Mouse (Mus musculus): ENCODE data around the gene Catsper1. TPM values are rescaled to one million over a fixed set of nuclear protein-coding genes. Genes with fewer than 3 reads are reported as not detected.

The Catsper1 gene
- total and polyA plus RNA-seq, 2 experiments = not detected

DNA sequence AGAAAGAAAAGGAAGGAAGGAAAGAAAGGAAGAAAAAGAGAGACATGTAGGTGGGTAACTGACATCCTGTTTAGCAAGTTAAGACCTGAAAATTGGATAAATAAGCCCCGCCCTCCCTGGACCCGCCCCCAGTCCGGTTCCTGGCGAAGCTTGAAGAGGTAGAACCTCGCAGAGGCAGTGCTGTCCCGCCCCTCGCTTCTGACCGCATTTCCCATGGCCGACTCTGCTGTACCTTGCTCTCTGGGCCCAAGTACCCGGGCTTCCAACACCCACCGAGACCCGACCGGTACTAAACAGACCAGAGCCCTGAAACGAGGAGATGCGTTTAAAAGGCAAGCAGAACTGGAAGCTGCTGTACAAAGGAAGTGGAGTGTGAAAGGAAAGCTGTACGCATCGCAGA, 11.7 kb upstream of the Catsper1 start:
- no peaks in the 10 kb centered on the region for H3K27me3 ChIP-seq (ENCODE audit: control insufficient read depth, insufficient read depth, low read length)
- no peak overlapping the region for H3K27ac ChIP-seq (replicated peaks; ENCODE audit: insufficient read depth, low read depth, low read length)
- H3K4me1 ChIP-seq (ENCODE audit: control insufficient read depth, insufficient read depth, low read length) = no peaks in the 10 kb centered on the region
- no peak for DNase-seq (ENCODE audit: extremely low read depth, low read depth, low spot score)
- H3K4me3 ChIP-seq (ENCODE audit: insufficient read depth, low read depth, low read length) = no peak overlapping the region
- H3K9ac ChIP-seq (ENCODE audit: low read depth, low read length) = no peak overlapping the region
- H3K36me3 ChIP-seq (ENCODE audit: control insufficient read depth, insufficient read depth, low read length) = no peaks in the 10 kb centered on the region
- no peak for TF ChIP-seq POLR2A (IDR thresholded peaks at IDR 0.05; ENCODE audit: extremely low read depth, insufficient read depth, low read length)
- no peak for TF ChIP-seq CTCF (IDR thresholded peaks at IDR 0.05; ENCODE audit: low read depth, low read length)
- WGBS = 40% methylated on average over 17 of the region's 17 CpGs
- no peaks in the 10 kb centered on the region for H3K79me2 ChIP-seq (ENCODE audit: control insufficient read depth, insufficient read depth, low read length)

DNA sequence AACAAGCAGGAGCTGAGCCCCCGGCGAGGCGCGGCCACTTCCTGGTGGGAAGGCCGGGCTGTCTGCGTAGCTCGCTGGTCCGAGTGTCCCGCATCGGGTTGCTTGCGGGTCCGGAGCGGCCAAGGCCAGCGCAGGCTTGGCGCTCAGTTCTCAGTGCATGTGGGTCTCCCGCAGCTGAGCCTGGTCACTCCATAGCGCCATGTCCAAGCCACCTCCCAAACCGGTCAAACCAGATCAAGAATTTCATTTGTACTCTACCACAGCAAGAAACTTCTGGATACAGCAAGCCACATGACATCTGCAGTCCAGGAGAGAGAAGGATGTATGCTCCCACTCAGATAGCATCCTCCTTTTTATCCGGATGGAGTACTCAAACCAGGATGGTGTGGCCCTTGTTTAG, 7.6 kb upstream of the Catsper1 start:
- Histone ChIP-seq H3K27me3 (ENCODE audit: control insufficient read depth, insufficient read depth, low read length) (no peaks in the 10 kb centered on the region), H3K36me3 (ENCODE audit: control insufficient read depth, insufficient read depth, low read length) (no peaks in the 10 kb centered on the region), H3K4me3 (ENCODE audit: insufficient read depth, low read depth, low read length) (no peak overlapping the region), H3K27ac (replicated peaks; ENCODE audit: insufficient read depth, low read depth, low read length) (no peak overlapping the region), H3K79me2 (ENCODE audit: control insufficient read depth, insufficient read depth, low read length) (no peaks in the 10 kb centered on the region), H3K4me1 (ENCODE audit: control insufficient read depth, insufficient read depth, low read length) (no peaks in the 10 kb centered on the region), H3K9ac (ENCODE audit: low read depth, low read length) (no peak overlapping the region)
- DNase-seq (ENCODE audit: extremely low read depth, low read depth, low spot score) = no peak
- no peak for TF ChIP-seq POLR2A (IDR thresholded peaks at IDR 0.05; ENCODE audit: extremely low read depth, insufficient read depth, low read length)
- TF ChIP-seq CTCF (IDR thresholded peaks at IDR 0.05; ENCODE audit: low read depth, low read length) = no peak
- WGBS = 80% methylated on average over 19 of the region's 19 CpGs

DNA sequence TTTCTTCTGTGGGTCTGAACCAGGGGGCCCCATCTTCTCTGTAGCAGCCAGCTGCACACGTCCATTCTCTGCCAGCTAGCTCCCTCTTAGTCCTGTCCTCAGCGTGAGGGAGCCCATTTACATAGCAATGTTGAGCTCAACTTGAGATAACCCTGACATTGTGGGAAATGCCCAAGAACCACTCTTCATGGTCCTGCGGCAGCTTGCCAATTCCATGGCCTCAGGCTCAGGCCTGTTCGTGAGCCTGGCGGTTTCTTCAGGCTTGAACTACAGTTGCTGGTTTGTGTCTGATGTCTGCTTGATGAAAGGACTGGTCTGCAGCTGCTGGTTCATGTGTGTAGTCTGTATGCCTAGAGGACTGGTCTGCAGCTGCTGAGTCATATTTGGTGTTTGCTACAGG, 800 bp upstream of the Catsper1 start:
- Histone ChIP-seq H3K4me1 (ENCODE audit: control insufficient read depth, insufficient read depth, low read length) (no peaks in the 10 kb centered on the region), H3K4me3 (ENCODE audit: insufficient read depth, low read depth, low read length) (no peak overlapping the region), H3K27ac (replicated peaks; ENCODE audit: insufficient read depth, low read depth, low read length) (no peak overlapping the region), H3K36me3 (ENCODE audit: control insufficient read depth, insufficient read depth, low read length) (no peaks in the 10 kb centered on the region), H3K79me2 (ENCODE audit: control insufficient read depth, insufficient read depth, low read length) (no peaks in the 10 kb centered on the region), H3K27me3 (ENCODE audit: control insufficient read depth, insufficient read depth, low read length) (no peaks in the 10 kb centered on the region), H3K9ac (ENCODE audit: low read depth, low read length) (no peak overlapping the region)
- WGBS = 80% methylated on average over 5 of the region's 5 CpGs
- DNase-seq (ENCODE audit: extremely low read depth, low read depth, low spot score) = no peak
- TF ChIP-seq CTCF (IDR thresholded peaks at IDR 0.05; ENCODE audit: low read depth, low read length) = no peak
- TF ChIP-seq POLR2A (IDR thresholded peaks at IDR 0.05; ENCODE audit: extremely low read depth, insufficient read depth, low read length) = no peak

DNA sequence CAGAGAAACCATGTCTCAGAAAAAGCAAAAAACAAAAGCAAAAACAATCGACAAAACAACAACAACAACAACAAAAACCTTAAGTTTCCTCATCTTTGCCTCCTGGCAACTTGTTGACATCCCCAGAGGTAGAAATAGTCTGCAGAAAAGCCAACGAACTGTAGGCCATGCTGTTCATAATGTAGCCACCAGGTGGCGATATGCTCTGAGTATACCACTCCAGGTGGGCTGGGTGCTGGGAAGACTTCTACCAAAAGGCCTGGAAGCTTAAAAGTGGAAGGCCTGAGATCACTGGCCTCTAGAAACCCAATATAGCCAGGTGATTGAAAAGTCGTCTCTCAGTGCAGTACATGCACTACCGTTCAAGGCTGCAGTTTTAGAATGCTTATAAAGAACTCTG, 2.4 kb downstream of the Catsper1 start:
- H3K27me3 ChIP-seq (ENCODE audit: control insufficient read depth, insufficient read depth, low read length) = no peaks in the 10 kb centered on the region
- H3K79me2 ChIP-seq (ENCODE audit: control insufficient read depth, insufficient read depth, low read length) = no peaks in the 10 kb centered on the region
- no peak overlapping the region for H3K27ac ChIP-seq (replicated peaks; ENCODE audit: insufficient read depth, low read depth, low read length)
- TF ChIP-seq CTCF (IDR thresholded peaks at IDR 0.05; ENCODE audit: low read depth, low read length) (peak; percentile 70), POLR2A (IDR thresholded peaks at IDR 0.05; ENCODE audit: extremely low read depth, insufficient read depth, low read length) (no peak)
- H3K4me1 ChIP-seq (ENCODE audit: control insufficient read depth, insufficient read depth, low read length) = no peaks in the 10 kb centered on the region
- no peak overlapping the region for H3K4me3 ChIP-seq (ENCODE audit: insufficient read depth, low read depth, low read length)
- 23% methylated on average over 5 of the region's 5 CpGs for WGBS
- H3K36me3 ChIP-seq (ENCODE audit: control insufficient read depth, insufficient read depth, low read length) = no peaks in the 10 kb centered on the region
- no peak overlapping the region for H3K9ac ChIP-seq (ENCODE audit: low read depth, low read length)
- peak; percentile 52 for DNase-seq (ENCODE audit: extremely low read depth, low read depth, low spot score)

DNA sequence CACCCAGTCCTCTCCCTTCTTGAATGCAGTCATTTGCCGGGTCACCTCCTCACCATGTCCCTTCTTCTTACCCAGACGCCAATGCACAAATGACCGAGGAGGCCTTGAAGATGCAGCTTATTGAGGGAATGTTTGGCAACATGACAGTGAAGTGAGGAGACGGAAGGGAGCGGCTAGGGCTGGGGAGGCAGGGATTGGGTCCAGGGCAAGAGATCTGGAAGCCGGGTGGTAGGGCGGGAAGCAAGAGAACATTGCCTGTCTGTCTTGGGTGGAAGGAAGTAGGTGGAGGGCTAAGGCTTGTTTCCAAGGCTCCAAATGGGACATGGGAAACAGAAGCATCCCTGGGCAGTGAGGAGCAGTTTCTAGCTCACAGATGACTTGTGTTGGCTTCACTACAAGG, 5.8 kb downstream of the Catsper1 start:
- TF ChIP-seq CTCF (IDR thresholded peaks at IDR 0.05; ENCODE audit: low read depth, low read length) = no peak
- H3K9ac ChIP-seq (ENCODE audit: low read depth, low read length) = no peak overlapping the region
- DNase-seq (ENCODE audit: extremely low read depth, low read depth, low spot score) = no peak
- H3K79me2 ChIP-seq (ENCODE audit: control insufficient read depth, insufficient read depth, low read length) = no peaks in the 10 kb centered on the region
- no peak overlapping the region for H3K4me3 ChIP-seq (ENCODE audit: insufficient read depth, low read depth, low read length)
- no peaks in the 10 kb centered on the region for H3K36me3 ChIP-seq (ENCODE audit: control insufficient read depth, insufficient read depth, low read length)
- no peaks in the 10 kb centered on the region for H3K27me3 ChIP-seq (ENCODE audit: control insufficient read depth, insufficient read depth, low read length)
- no peaks in the 10 kb centered on the region for H3K4me1 ChIP-seq (ENCODE audit: control insufficient read depth, insufficient read depth, low read length)
- H3K27ac ChIP-seq (replicated peaks; ENCODE audit: insufficient read depth, low read depth, low read length) = no peak overlapping the region
- 90% methylated on average over 7 of the region's 7 CpGs for WGBS

DNA sequence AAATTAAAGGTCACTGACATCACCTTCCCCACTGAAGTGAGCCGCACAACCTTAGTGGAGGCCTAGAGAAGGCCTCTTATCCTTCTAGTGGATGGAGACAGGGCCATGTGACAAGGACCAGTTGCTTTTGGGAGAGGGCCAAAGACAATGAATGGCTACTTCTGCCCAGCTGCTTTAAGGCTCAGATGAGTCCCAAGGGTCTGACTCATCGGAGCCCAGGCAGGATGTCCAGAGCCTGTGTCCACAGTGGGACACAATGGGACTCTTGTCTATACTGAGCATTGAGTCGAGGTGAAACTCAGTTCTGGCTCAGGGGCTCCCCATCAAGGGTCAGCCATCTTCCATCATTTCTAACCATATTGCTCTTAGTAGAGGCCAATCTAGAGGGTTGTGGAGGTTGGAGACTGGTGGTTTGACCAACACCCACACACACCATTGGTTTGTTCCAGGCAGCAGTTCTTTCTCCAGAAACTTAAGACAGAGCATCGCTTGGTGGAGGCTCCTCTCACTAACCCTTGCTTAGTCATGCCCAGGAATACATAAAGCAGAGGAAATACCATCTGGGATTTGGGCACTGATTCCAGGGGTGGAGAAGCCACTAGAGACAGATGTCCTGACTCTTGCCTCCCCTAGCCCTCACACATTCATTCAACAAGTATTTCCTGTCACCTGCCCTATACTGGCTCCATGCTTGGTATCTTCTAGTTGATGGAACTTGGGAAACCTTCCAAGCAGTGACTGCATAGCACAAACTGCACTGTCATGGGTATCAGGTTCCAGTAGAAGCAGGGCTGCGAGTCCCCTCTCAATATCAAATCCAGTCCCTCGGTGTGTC, 10.0 kb downstream of the Catsper1 start:
- H3K27ac ChIP-seq (replicated peaks; ENCODE audit: insufficient read depth, low read depth, low read length) = no peak overlapping the region
- H3K79me2 ChIP-seq (ENCODE audit: control insufficient read depth, insufficient read depth, low read length) = no peaks in the 10 kb centered on the region
- H3K4me1 ChIP-seq (ENCODE audit: control insufficient read depth, insufficient read depth, low read length) = peaks cover 3% of the 10 kb centered on the region; the same call in 1 of the 2 replicates
- no peak overlapping the region for H3K9ac ChIP-seq (ENCODE audit: low read depth, low read length)
- no peak overlapping the region for H3K4me3 ChIP-seq (ENCODE audit: insufficient read depth, low read depth, low read length)
- no peaks in the 10 kb centered on the region for H3K36me3 ChIP-seq (ENCODE audit: control insufficient read depth, insufficient read depth, low read length)
- H3K27me3 ChIP-seq (ENCODE audit: control insufficient read depth, insufficient read depth, low read length) = no peaks in the 10 kb centered on the region
- 82% methylated on average over 6 of the region's 6 CpGs for whole genome bisulfite sequencing
- TF ChIP-seq POLR2A (IDR thresholded peaks at IDR 0.05; ENCODE audit: extremely low read depth, insufficient read depth, low read length) (no peak), CTCF (IDR thresholded peaks at IDR 0.05; ENCODE audit: low read depth, low read length) (no peak)
- DNase-seq (ENCODE audit: extremely low read depth, low read depth, low spot score) = no peak

Data from liver, adult 2 months (tissue).